Mouse (Mus musculus) spleen, adult 2 months (tissue): ENCODE measurements around the gene Pde4d.

Experiments used
- CTCF ChIP-seq: fragments of 200-500 bp; IDR thresholded peaks from 2 replicates; pipeline ENCODE4 v1.5.1; 2011; ENCODE audit warnings: mild to moderate bottlenecking, inconsistent platforms; ENCODE audit not compliant: insufficient read depth, insufficient read length, insufficient replicate concordance; ENCODE audit errors: extremely low read depth
- POLR2A ChIP-seq: fragments of 200-500 bp; IDR thresholded peaks from 2 replicates; pipeline ENCODE4 v1.6.1; 2011; ENCODE audit warnings: low read depth, low read length, inconsistent platforms

DNA sequence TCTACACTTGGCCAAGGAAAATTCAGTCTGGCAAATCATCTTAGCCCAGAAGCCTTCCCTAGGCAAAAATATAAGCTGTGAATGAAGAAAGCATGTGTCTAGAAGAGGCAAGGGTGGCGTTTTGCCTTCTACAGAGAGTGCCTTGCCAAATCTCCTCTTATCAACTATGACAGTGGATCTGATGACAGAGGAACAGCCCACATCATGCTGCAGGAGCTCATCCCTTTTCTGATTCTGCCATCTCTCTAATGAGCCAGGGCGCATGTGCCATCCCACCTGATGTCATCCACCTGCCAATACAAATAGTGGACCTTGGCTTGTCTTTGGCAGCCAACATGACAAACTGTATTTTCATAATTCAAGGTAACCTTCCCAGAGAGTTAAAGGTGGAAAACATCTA is 1154.3 kb downstream of the Pde4d start:
- no peak for TF ChIP-seq CTCF
- no peak for TF ChIP-seq POLR2A
